Mouse (Mus musculus) MEL (cell line): ENCODE data around the gene Sept8.

Source experiments
- CHD1 ChIP-seq: IDR thresholded peaks from 2 replicates; pipeline ENCODE4 v1.6.1; 2012; ENCODE audit warnings: low read depth, mild to moderate bottlenecking, inconsistent platforms, low read length, improper control_type of control experiment
- CTCF ChIP-seq, 3 experiments: IDR thresholded peaks in 2 of 3; conservative IDR thresholded peaks in 1 of 3; 2 replicates each; pipeline ENCODE4 v1.5.1; 2011 to 2012; ENCODE audit warnings: low read length in 3 of 3, low read depth in 2 of 3, mild to moderate bottlenecking in 2 of 3, improper control_type of control experiment in 1 of 3, inconsistent platforms in 1 of 3, mixed read lengths in 1 of 3, moderate library complexity in 1 of 3; ENCODE audit not compliant: control insufficient read depth in 1 of 3, insufficient read depth in 1 of 3, poor library complexity in 1 of 3, severe bottlenecking in 1 of 3
- MAX ChIP-seq: IDR thresholded peaks from 2 replicates; pipeline ENCODE4 v1.6.1; 2011; ENCODE audit warnings: low read length, improper control_type of control experiment

DNA sequence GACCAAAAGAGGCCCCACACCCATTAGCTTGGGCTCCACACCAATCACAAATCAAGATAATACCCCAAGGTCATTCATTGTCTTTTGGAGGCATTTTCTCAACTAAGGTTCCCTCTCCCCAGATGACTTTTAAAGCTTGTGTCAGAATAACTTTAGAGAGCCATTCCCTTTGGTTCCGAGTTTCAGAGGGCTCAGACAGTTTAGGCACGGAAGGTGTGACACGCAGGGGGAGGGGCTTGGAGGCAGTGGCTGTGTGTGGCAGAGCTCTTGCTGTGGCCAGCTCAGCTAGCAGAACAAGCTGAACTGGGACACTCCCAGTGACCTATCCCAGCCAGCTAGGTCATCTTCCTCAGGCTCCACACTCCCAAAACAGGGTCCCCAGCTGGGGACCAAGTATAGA lies 10.5 kb upstream of the Sept8 start:
- TF ChIP-seq CHD1, result no peak
- no peak for TF ChIP-seq MAX
- TF ChIP-seq CTCF (IDR thresholded peaks at IDR 0.05 in 2 of 3, conservative IDR thresholded peaks at IDR 0.05 in 1 of 3; ENCODE audit: control insufficient read depth in 1 of 3, insufficient read depth in 1 of 3, low read depth in 2 of 3, low read length in 3 of 3, poor library complexity in 1 of 3, severe bottlenecking in 1 of 3), result no peak
